Mouse (Mus musculus) stomach, adult 2 months (tissue): ENCODE measurements around the gene Spi1. TPM values are rescaled to one million over a fixed set of nuclear protein-coding genes. Genes with fewer than 3 reads are reported as not detected.

Source experiments
- polyA plus RNA-seq: library from polyadenylated mRNA; depleted of rRNA; stranded (reverse); fragments of >200 nt; gene quantifications from 2 replicates; pipeline ENCODE4 v1.2.3, GENCODE M21; 2012; rRNA removed

The Spi1 gene
- 9.2 and 13.9 TPM in 2 replicates for polyA plus RNA-seq

GRCm38 (mm10) chr2:91081775-91082695 is at the start of gene Spi1:
Spi1 (plus strand) TSS chr2:91082390.

GRCm38 (mm10) chr2:91035385-91035784 is 46.8 kb upstream of the Spi1 start, which contains the start of gene Rapsn:
Rapsn (plus strand) TSS chr2:91035620.

GRCm38 (mm10) chr2:91053934-91054382 is 28.2 kb upstream of the Spi1 start, which contains the start of gene Psmc3:
Psmc3 (plus strand) TSS chr2:91054009.

GRCm38 (mm10) chr2:91070076-91070800 is 12.0 kb upstream of the Spi1 start, which contains the start of gene Slc39a13:
Slc39a13 (minus strand) TSS chr2:91070417.

GRCm38 (mm10) chr2:91117585-91118275 is 35.5 kb downstream of the Spi1 start, which contains the start of gene Mybpc3:
Mybpc3 (plus strand) TSS chr2:91118144.

Other genes starting within 250 kb of the Spi1 start
- 10.6 and 13.3 TPM in 2 replicates for gene Mtch2, start 235.2 kb upstream of the Spi1 start, polyA plus RNA-seq
- 15.3 and 40.4 TPM in 2 replicates for gene C1qtnf4, start 196.5 kb upstream of the Spi1 start, polyA plus RNA-seq
- 5.2 and 5.5 TPM in 2 replicates for gene Kbtbd4, start 177.7 kb upstream of the Spi1 start, polyA plus RNA-seq
- gene Ndufs3, start 177.6 kb upstream of the Spi1 start, polyA plus RNA-seq: 61.9 and 81.8 TPM in 2 replicates
- 10.4 and 11.2 TPM in 2 replicates for gene Celf1, start 142.0 kb upstream of the Spi1 start, polyA plus RNA-seq
- gene Rapsn, start 46.8 kb upstream of the Spi1 start, polyA plus RNA-seq: 1.3 and 1.4 TPM in 2 replicates
- 20.1 and 21.7 TPM in 2 replicates for gene Psmc3, start 28.4 kb upstream of the Spi1 start, polyA plus RNA-seq
- 28.1 and 29.9 TPM in 2 replicates for gene Slc39a13, start 12.0 kb upstream of the Spi1 start, polyA plus RNA-seq
- gene Mybpc3, start 35.8 kb downstream of the Spi1 start, polyA plus RNA-seq: 0.02 TPM in 1 of 2 replicates, not detected in the other
- gene Madd, start 101.4 kb downstream of the Spi1 start, polyA plus RNA-seq: 5.3 and 6.8 TPM in 2 replicates
- 7.9 and 9.2 TPM in 2 replicates for gene Nr1h3, start 120.4 kb downstream of the Spi1 start, polyA plus RNA-seq
- 6.9 and 9.8 TPM in 2 replicates for gene Acp2, start 120.5 kb downstream of the Spi1 start, polyA plus RNA-seq
- gene Ddb2, start 154.6 kb downstream of the Spi1 start, polyA plus RNA-seq: 3.2 and 4.9 TPM in 2 replicates
- 22.0 and 22.8 TPM in 2 replicates for gene Pacsin3, start 173.6 kb downstream of the Spi1 start, polyA plus RNA-seq
- gene Arfgap2, start 182.6 kb downstream of the Spi1 start, polyA plus RNA-seq: 25.0 and 25.2 TPM in 2 replicates